Mouse (Mus musculus) heart, postnatal 10 days (tissue): ENCODE results near the gene Nell2. TPM values are rescaled to one million over a fixed set of nuclear protein-coding genes. Genes with fewer than 3 reads are reported as not detected.

ENCODE experiments used
- DNase-seq, 2 experiments: peaks; one replicate each; pipeline ENCODE4 v3.0.0; 2021
- intact Hi-C: fragments of 180-260 bp; cut with DNase I; formaldehyde crosslinking; loops from one replicate; pipeline ENCODE4 v1.15.1; 2025
- total RNA-seq, 2 experiments: library from RNA; stranded (reverse); gene quantifications; 2 replicates each; pipeline ENCODE4 v1.2.3; 2021

Gene Nell2
- total RNA-seq, 2 experiments from 2014 or later: 0.26 TPM; not detected in 1

GRCm38 (mm10) chr15:95108626-95109025 lies 419.7 kb downstream of the Nell2 start:
- no peak for DNase-seq
- intact Hi-C loops: no loop called here

- intact Hi-C loops: no loop called here
- DNase-seq: no peak
Measured at GRCm38 (mm10) chr15:95107246-95107809, 421.0 kb downstream of the Nell2 start.

GRCm38 (mm10) chr15:95101522-95101921 lies 426.8 kb downstream of the Nell2 start:
- no peak for DNase-seq
- intact Hi-C loops: no loop called here

GRCm38 (mm10) chr15:95100133-95100532 lies 428.2 kb downstream of the Nell2 start:
- intact Hi-C loops: no loop called here
- no peak for DNase-seq

- intact Hi-C loops: no loop called here
- DNase-seq: no peak
Measured at GRCm38 (mm10) chr15:95085962-95086361, 442.4 kb downstream of the Nell2 start.

- no peak for DNase-seq
- intact Hi-C loops: no loop called here
Measured at GRCm38 (mm10) chr15:95081654-95082053, 446.7 kb downstream of the Nell2 start.

- no peak for DNase-seq
- intact Hi-C loops: no loop called here
Measured at GRCm38 (mm10) chr15:95075356-95075755, 453.0 kb downstream of the Nell2 start.

- intact Hi-C loops: no loop called here
- DNase-seq: no peak
Measured at GRCm38 (mm10) chr15:95070881-95071280, 457.5 kb downstream of the Nell2 start.

- intact Hi-C loops: no loop called here
- DNase-seq: no peak
Measured at GRCm38 (mm10) chr15:95068799-95069198, 459.6 kb downstream of the Nell2 start.

- intact Hi-C loops: no loop called here
- no peak for DNase-seq
Measured at GRCm38 (mm10) chr15:95068023-95068422, 460.3 kb downstream of the Nell2 start.

GRCm38 (mm10) chr15:95055081-95055650 lies 473.2 kb downstream of the Nell2 start:
- intact Hi-C loops: no loop called here
- no peak for DNase-seq

GRCm38 (mm10) chr15:95049171-95049729 lies 479.1 kb downstream of the Nell2 start:
- intact Hi-C loops: no loop called here
- no peak for DNase-seq

- intact Hi-C loops: no loop called here
- no peak for DNase-seq
Measured at GRCm38 (mm10) chr15:95047486-95047885, 480.9 kb downstream of the Nell2 start.

- no peak for DNase-seq
- intact Hi-C loops: no loop called here
Measured at GRCm38 (mm10) chr15:95044011-95044410, 484.3 kb downstream of the Nell2 start.

- intact Hi-C loops: no loop called here
Measured at GRCm38 (mm10) chr15:95042437-95042836, 485.9 kb downstream of the Nell2 start.

GRCm38 (mm10) chr15:95029487-95029875 lies 498.9 kb downstream of the Nell2 start:
- DNase-seq: no peak
- intact Hi-C loops: no loop called here

More at GRCm38 (mm10) chr15:95042437-95042836, 485.9 kb downstream of the Nell2 start:
- no peak for DNase-seq

- intact Hi-C loops: no loop called here
- no peak for DNase-seq
Measured at GRCm38 (mm10) chr15:95028862-95029486, 499.4 kb downstream of the Nell2 start.

Other genes starting within 250 kb of the Nell2 start
- not detected for gene Dbx2, start 127.4 kb upstream of the Nell2 start, total RNA-seq